Mouse (Mus musculus): ENCODE measurements around the gene Fbrs.
A peak's percentile ranks its signal among the peaks of the same experiment; 100 is the strongest.
"Not testable (repeated sequence)": the region's sequence is repeated elsewhere in the genome, so short reads cannot be mapped to it uniquely, and the experiment has no call there.

Fbrs gene

DNA sequence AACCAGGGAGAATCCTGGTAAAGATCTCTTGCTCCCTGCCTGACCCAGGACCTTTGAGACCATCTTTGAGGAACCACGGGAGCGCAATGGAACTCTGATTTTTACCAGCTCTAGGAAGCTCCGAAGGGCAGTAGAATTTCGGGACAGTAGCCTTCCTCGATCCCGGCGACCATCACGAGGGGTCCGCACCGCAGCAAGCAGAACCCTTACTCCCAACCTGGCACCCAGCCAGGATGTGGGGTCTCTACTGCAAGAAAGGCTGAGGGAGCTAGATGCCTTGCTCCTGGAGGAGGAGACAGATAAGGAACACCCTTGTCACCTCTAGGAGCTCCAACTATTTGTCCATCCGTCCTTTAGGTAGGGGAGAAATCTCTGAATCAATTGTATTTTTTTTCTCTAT lies 2.7 kb upstream of the Fbrs start:
- no peak for DNase-seq (ENCODE audit: low spot score)

DNA sequence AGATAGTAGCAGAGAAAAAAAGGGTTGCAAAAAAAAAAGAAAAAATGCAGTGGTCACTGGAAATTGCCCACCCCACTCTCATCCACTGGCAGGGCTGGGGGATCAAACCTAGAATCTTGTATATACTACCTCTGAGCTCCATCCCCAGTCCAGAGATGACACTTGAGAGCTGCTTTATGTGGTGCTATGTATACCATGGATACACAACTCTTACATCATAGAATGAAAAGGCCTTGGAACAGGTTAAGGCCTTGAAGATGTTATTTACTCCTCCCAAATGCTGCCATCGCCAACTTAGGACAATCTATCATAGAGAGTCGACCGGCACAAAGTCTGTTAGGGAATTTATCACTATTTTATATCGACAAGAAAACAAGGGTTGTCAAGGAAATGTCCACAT lies 2.1 kb upstream of the Fbrs start:
- no peak for DNase-seq (ENCODE audit: low spot score)

DNA sequence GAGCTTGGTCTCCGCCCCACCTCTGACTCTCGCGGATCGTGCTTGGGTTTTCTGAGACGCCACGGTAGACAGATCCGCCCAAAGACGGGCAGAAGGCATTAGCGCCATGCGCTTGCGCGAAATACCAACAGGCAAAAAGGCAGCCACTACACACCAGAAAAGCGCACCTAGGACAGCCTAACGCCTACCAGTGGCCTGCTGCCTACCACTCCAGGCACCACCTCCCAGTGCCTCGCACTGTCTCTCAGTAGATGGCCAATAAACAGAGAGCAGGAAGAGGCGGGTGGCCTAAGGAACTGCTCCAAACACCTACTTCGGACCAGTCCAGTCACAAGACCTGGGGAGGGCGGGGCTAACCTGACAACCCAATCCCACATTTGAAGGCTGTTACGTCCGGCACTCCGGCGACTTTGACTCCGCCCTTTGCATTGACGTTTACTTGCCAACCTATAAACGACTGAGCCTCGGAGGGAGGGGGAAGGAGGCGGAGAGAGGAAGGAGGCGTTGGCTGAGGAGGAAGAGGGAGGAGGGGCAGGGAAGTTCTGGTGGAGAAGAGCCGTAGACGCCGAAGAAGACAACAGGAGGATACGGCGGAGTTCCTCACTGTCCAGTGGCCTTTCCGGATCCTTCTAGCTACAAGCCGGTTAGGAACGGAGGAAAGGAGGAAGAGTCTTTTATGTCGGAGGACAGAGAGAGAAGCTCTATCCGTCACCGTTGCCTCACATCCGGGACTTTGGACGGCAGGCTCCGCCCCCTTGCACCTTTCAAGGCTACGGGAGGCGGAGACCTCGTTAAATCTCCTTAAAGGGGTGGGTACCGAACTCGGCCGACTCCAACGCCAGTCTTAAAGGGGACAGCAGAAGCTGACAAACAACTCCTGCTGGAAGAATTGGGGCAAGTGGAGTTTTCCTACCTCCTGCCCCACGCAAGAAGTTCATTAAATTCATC lies 1.0 kb upstream of the Fbrs start:
- DNase-seq (ENCODE audit: low spot score), result peak; percentile 100

- peak; percentile 3 for DNase-seq (ENCODE audit: low spot score)
Observed at GRCm38 (mm10) chr7:127479318-127480225, 573 bp downstream of the Fbrs start.

DNA sequence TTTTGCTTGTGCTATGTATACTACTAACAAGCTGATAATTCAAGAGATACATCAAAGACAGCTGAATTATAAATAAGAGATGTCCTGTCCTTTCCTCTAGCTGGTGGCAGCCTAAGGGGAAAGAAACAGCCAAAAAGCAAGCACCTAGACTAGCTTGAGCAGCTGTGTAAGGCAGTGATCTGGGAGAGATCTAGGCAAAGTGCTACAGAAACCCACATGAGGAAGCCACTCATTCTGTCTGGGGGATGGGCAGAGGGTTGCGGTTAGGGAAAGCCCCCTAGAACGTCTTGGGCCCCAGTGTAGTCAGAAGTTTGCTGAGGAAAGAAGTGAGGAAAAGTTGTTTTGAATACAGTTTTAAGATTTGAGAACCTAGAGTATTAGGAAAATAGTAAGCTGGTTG lies 1.3 kb downstream of the Fbrs start:
- no peak for DNase-seq (ENCODE audit: low spot score)

DNA sequence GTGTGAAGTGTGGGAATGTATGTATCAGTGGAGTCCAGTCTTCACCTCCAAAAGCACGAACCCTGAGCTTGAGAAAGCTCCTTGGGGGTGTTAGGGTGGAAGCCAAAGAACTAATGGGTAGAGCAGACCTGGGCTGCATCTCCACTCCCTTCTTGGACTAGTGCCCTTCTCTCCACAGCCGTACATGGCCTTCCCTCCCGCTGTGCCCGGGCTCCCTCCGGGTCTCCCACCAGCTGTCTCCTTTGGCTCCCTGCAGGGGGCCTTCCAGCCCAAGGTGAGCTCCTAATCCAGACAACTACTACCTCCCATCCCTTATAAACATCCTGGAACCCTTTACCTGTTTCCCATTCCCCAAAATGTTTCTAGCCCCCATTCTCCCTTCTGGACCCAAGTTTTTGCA lies 6.4 kb downstream of the Fbrs start:
- DNase-seq (ENCODE audit: low spot score), result no peak

- DNase-seq (ENCODE audit: low spot score), result not testable (repeated sequence)
Observed at GRCm38 (mm10) chr7:127488364-127488763, 9.4 kb downstream of the Fbrs start.

GRCm38 (mm10) chr7:127489982-127490381 lies 11.0 kb downstream of the Fbrs start:
- no peak for DNase-seq (ENCODE audit: low spot score)

- no peak for DNase-seq (ENCODE audit: low spot score)
Observed at GRCm38 (mm10) chr7:127491846-127492245, 12.8 kb downstream of the Fbrs start.

DNA sequence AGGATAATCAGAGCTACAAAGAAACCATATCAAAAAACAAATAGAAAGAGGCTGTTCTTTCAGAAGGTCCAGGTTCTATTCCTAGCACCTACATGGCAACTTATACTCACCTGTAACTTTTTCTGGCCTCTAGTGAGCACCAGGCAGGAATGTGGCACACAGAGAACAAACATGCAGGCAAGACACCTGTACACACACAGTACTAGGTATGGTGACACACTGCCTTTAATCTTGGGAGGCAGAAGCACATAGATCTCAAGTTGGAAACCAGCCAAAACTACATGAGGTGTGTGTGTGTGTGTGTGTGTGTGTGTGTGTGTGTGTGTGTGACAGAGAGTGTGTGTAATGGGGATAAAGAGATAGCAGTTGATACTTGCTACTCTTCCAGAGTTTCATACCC lies 15.6 kb downstream of the Fbrs start:
- no peak for DNase-seq (ENCODE audit: low spot score)

- DNase-seq (ENCODE audit: low spot score), result no peak
Observed at GRCm38 (mm10) chr7:127497382-127497781, 18.4 kb downstream of the Fbrs start.

GRCm38 (mm10) chr7:127498407-127498806 lies 19.4 kb downstream of the Fbrs start:
- DNase-seq (ENCODE audit: low spot score), result peak; percentile 62

DNA sequence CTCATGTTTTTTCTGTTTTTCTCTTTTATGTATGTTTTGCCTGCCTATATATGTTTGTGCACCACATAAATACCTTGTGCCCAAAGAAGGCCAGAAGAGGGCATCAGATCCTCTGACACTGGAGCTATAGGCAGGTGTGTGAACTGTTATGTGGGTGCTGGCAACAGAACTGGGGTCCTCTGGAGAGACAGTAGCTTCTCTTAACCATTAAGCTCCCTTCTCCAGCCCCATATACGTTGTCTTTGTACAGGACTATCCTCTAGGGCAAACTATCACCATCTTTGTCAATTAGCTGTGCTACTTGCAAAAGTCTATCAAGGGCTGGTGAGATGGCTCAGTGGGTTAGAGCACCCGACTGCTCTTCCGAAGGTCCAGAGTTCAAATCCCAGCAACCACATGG lies 29.3 kb downstream of the Fbrs start:
- no peak for DNase-seq (ENCODE audit: low spot score)

DNA sequence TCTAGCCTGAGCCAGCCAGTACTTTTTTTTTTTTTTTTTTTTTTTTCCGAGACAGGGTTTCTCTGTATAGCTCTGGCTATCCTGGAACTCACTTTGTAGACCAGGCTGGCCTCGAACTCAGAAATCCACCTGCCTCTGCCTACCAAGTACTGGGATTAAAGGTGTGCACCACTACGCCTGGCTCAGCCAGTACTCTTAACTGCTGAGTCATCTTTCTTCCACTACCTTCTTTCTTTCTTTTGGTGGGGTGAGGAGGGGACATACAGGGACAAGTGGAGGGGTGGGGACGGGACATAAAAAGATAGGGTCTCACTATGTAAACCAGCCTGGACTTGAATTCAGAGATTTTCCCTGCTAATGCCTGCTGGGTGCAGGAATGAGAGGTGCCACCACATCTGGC lies 30.8 kb downstream of the Fbrs start:
- not testable (repeated sequence) for DNase-seq (ENCODE audit: low spot score)

- DNase-seq (ENCODE audit: low spot score), result peak; percentile 53
Observed at GRCm38 (mm10) chr7:127511241-127511640, 32.2 kb downstream of the Fbrs start.

DNA sequence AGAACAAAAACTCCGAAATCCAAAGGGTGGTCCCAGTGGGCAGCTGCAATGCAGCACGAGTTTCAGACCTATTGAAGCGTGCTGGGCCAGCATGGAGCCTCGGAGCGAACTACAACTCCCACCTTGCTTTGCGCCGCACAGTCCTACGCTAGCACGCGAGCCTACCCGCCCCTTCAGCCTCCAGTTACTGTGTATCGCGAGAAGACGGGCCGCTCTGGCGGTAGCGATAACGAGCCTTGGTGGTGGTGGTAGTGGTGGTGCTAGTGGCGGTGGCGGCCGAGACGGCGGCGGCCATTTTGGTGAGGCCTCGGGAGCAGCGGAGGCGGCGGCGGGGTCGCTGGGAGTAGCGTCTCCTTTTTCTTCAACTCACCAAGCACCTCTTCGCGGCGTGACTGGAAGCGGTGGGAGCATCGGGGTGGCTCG lies 32.8 kb downstream of the Fbrs start, which contains the start of gene Srcap:
Gene Srcap (plus strand): TSS at position 176 of the 423 bp plus-strand sequence.
- peak; percentile 98 for DNase-seq (ENCODE audit: low spot score)

GRCm38 (mm10) chr7:127512231-127513015 lies 33.4 kb downstream of the Fbrs start:
- peak; percentile 94 for DNase-seq (ENCODE audit: low spot score)

DNA sequence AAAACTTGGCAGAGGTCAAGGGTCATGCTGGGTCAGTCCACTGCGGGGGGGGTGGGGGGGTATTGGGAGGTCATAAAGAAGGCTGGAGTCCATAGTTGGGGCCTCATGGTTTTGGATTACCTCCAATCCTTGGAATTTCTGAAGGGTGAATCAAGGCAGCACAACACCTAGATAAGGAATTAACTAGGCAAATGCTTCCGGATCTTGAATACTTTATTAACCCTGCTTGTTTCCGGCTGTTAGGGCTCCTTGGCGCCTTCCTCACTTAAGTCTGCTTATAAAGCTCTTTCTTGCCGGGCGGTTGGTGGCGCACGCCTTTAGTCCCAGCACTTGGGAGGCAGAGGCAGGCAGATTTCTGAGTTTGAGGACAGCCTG lies 34.0 kb downstream of the Fbrs start:
- no peak for DNase-seq (ENCODE audit: low spot score)

DNA sequence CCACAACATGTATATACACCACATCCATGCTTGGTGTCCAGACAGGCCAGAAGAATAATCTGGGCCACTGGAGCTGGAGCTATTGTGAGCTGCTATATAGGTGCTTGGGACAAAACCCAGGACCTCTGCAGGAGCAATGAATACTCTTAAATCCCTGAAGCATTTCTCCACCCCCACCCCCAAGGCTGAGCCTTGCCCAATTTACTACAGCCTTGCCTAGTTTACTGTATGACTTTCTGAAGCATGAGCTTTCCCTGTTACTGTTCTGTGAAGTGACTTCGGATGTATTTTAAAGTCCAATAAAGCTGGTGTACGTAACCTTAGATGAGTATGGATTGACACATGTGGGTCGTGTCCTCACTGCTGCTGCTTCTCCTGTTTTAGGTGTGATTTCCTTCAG lies 34.8 kb downstream of the Fbrs start:
- DNase-seq (ENCODE audit: low spot score), result no peak

DNA sequence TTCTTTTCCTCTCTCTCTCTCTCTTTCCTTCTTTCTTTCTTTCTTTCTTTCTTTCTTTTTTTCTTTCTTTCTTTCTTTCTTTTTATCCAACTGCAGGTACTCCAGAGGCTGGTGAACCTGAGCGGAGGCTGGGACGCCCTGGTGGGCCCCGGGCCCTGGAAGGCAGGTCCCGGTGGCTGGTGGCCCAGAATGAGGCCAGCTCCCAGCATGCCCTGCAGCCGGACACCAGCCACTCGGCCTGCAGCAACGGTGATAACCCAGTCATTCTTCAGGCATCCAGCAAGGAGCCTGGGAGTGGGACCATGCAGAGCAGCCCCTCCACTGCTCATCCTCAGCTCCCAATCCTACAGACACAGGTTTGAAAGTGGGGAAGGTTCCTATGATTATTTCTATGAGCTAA lies 36.8 kb downstream of the Fbrs start:
- no peak for DNase-seq (ENCODE audit: low spot score)

DNA sequence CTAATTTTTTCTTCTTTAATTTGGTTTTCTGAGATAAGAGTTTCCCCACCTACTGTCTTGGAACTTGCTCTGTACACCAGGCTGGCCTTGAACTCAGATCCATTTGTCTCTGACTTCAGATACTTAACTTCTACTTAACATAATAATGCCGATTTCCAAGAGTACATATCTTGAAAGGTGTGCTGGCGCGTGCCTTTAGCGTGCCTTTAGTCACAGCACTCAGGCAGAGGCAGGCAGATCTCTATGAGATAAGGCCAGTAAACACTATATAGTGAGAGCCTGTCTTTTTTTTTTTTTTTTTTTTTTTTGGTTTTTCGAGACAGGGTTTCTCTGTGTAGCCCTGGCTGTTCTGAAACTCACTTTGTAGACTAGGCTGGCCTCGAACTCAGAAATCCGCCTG lies 37.3 kb downstream of the Fbrs start:
- no peak for DNase-seq (ENCODE audit: low spot score)

DNA sequence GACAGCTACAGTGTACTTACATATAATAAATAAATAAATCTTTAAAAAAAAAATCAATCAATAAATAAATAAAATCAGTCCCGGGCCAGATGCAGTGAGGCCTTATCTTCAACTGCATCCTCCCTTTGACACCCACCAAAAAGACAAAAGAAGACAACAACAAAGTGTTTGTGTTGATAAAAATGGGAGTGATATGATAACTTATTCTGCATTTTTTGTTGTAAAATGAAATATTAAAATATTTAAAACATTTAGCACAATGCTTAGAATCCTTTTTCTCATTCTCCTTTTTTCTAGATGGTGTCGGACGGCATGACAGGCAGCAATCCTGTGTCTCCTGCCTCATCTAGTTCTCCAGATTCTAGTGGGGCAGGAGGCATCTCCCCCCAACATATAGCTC lies 40.3 kb downstream of the Fbrs start, which contains the start of gene Gm42715:
Gene Gm42715 (plus strand): TSS at position 301 of the 400 bp plus-strand sequence.
- no peak for DNase-seq (ENCODE audit: low spot score)
